Mouse (Mus musculus) adrenal gland, adult 18-20 months (tissue): ENCODE data around the gene Kif13a. TPM values are rescaled to one million over a fixed set of nuclear protein-coding genes. Genes with fewer than 3 reads are reported as not detected.

Experiments
- DNase-seq, 2 experiments: peaks; one replicate each; pipeline ENCODE4 v3.0.0; 2021 to 2022; ENCODE audit warnings: low spot score in 2 of 2
- total RNA-seq, 2 experiments: library from RNA; stranded (reverse); gene quantifications; 1 replicate in 1 of 2; 2 replicates in 1 of 2; pipeline ENCODE4 v1.2.3; 2021

Gene Kif13a
- total RNA-seq, 2 experiments from 2014 or later = 27.1 to 30.5 TPM

- peak; percentile 47 to 56 for DNase-seq
Measured at GRCm38 (mm10) chr13:46735808-46736478, 193.7 kb downstream of the Kif13a start.

GRCm38 (mm10) chr13:46735219-46735807 is 194.4 kb downstream of the Kif13a start:
- DNase-seq = no peak

GRCm38 (mm10) chr13:46729998-46730397 is 199.7 kb downstream of the Kif13a start:
- no peak for DNase-seq

- no peak for DNase-seq
Measured at GRCm38 (mm10) chr13:46728411-46728810, 201.3 kb downstream of the Kif13a start.

- DNase-seq = peak; percentile 100
Measured at GRCm38 (mm10) chr13:46727837-46728268, 201.8 kb downstream of the Kif13a start, which contains the start of gene Nup153. Gene Nup153 (minus strand): TSS chr13:46727940.

GRCm38 (mm10) chr13:46727038-46727836 is 202.4 kb downstream of the Kif13a start:
- DNase-seq = peak; percentile 64 to 65

- DNase-seq = peak in 1 of 2 experiments; percentile 18
Measured at GRCm38 (mm10) chr13:46726288-46727037, 203.2 kb downstream of the Kif13a start.

- DNase-seq = no peak
Measured at GRCm38 (mm10) chr13:46725227-46725626, 204.4 kb downstream of the Kif13a start.

GRCm38 (mm10) chr13:46724371-46724770 is 205.3 kb downstream of the Kif13a start:
- no peak for DNase-seq

GRCm38 (mm10) chr13:46721009-46721408 is 208.7 kb downstream of the Kif13a start:
- DNase-seq = no peak

GRCm38 (mm10) chr13:46718893-46719400 is 210.7 kb downstream of the Kif13a start:
- no peak for DNase-seq

- DNase-seq = no peak
Measured at GRCm38 (mm10) chr13:46715976-46716639, 213.6 kb downstream of the Kif13a start.

- no peak for DNase-seq
Measured at GRCm38 (mm10) chr13:46713486-46713885, 216.2 kb downstream of the Kif13a start.

- no peak for DNase-seq
Measured at GRCm38 (mm10) chr13:46703138-46703537, 226.5 kb downstream of the Kif13a start.

GRCm38 (mm10) chr13:46701486-46701885 is 228.2 kb downstream of the Kif13a start:
- no peak for DNase-seq

- DNase-seq = no peak
Measured at GRCm38 (mm10) chr13:46699372-46699771, 230.3 kb downstream of the Kif13a start.
